Mouse (Mus musculus): Measurements from ENCODE around the gene Rack1. TPM values are rescaled to one million over a fixed set of nuclear protein-coding genes. Genes with fewer than 3 reads are reported as not detected.
A peak's percentile ranks its signal among the peaks of the same experiment; 100 is the strongest.

Gene Rack1
- polyA plus RNA-seq, 1 experiment, result 101 TPM

- no peak overlapping the region for H3K4me3 ChIP-seq (replicated peaks)
- H3K4me1 ChIP-seq (ENCODE audit: control insufficient read depth), result peaks cover 6% of the 10 kb centered on the region; the same call in 1 of the 2 replicates
- no peaks in the 10 kb centered on the region for H3K27me3 ChIP-seq (ENCODE audit: control insufficient read depth)
- H3K9me3 ChIP-seq (ENCODE audit: control insufficient read depth, low read length), result no peaks in the 10 kb centered on the region
- H3K36me3 ChIP-seq (ENCODE audit: control insufficient read depth), result no peaks in the 10 kb centered on the region
- no peak for TF ChIP-seq TAL1 (IDR thresholded peaks at IDR 0.05; ENCODE audit: low read length)
- TF ChIP-seq GATA1 (IDR thresholded peaks at IDR 0.05; ENCODE audit: low read length), result no peak
Observed at GRCm38 (mm10) chr11:48776664-48777063, 23.5 kb upstream of the Rack1 start.

GRCm38 (mm10) chr11:48777303-48777702 is 22.8 kb upstream of the Rack1 start:
- Histone ChIP-seq H3K4me1 (ENCODE audit: control insufficient read depth) (peaks cover 6% of the 10 kb centered on the region; the same call in 1 of the 2 replicates), H3K4me3 (replicated peaks) (no peak overlapping the region), H3K36me3 (ENCODE audit: control insufficient read depth) (no peaks in the 10 kb centered on the region), H3K27me3 (ENCODE audit: control insufficient read depth) (no peaks in the 10 kb centered on the region), H3K9me3 (ENCODE audit: control insufficient read depth, low read length) (no peaks in the 10 kb centered on the region)
- TF ChIP-seq GATA1 (IDR thresholded peaks at IDR 0.05; ENCODE audit: low read length), result no peak
- TF ChIP-seq TAL1 (IDR thresholded peaks at IDR 0.05; ENCODE audit: low read length), result no peak

DNA sequence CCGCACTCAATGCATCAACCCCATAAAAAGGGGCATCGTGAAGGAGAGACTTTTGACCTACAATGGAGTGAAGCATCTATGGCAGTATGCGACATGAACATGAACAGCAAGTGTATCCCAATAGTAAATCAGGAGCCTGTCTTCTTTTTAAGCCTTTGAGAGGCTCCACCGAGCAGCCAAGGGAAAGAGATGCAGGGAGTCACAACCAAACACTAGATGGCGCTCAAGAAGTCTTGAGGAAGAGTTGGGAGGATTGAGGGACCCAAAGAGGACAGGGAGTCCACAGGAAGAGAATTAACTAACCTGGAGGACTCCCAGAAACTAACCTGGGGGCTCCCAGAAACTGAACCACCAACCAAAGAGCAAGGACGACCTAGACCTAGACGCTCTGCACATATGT is 20.7 kb upstream of the Rack1 start:
- TF ChIP-seq GATA1 (IDR thresholded peaks at IDR 0.05; ENCODE audit: low read length) (no peak), TAL1 (IDR thresholded peaks at IDR 0.05; ENCODE audit: low read length) (no peak)
- Histone ChIP-seq H3K4me3 (replicated peaks) (no peak overlapping the region), H3K27me3 (ENCODE audit: control insufficient read depth) (no peaks in the 10 kb centered on the region), H3K9me3 (ENCODE audit: control insufficient read depth, low read length) (no peaks in the 10 kb centered on the region), H3K36me3 (ENCODE audit: control insufficient read depth) (no peaks in the 10 kb centered on the region), H3K4me1 (ENCODE audit: control insufficient read depth) (peaks cover 4% of the 10 kb centered on the region; the same call in 1 of the 2 replicates)

GRCm38 (mm10) chr11:48782243-48782642 is 17.9 kb upstream of the Rack1 start:
- peaks cover 6% of the 10 kb centered on the region for H3K4me1 ChIP-seq (ENCODE audit: control insufficient read depth)
- no peak overlapping the region for H3K4me3 ChIP-seq (replicated peaks)
- H3K27me3 ChIP-seq (ENCODE audit: control insufficient read depth), result no peaks in the 10 kb centered on the region
- TF ChIP-seq GATA1 (IDR thresholded peaks at IDR 0.05; ENCODE audit: low read length) (no peak), TAL1 (IDR thresholded peaks at IDR 0.05; ENCODE audit: low read length) (no peak)
- H3K9me3 ChIP-seq (ENCODE audit: control insufficient read depth, low read length), result peaks cover 4% of the 10 kb centered on the region; the same call in 1 of the 2 replicates
- no peaks in the 10 kb centered on the region for H3K36me3 ChIP-seq (ENCODE audit: control insufficient read depth)

- Histone ChIP-seq H3K9me3 (ENCODE audit: control insufficient read depth, low read length) (peaks cover 4% of the 10 kb centered on the region; the same call in 1 of the 2 replicates), H3K36me3 (ENCODE audit: control insufficient read depth) (no peaks in the 10 kb centered on the region), H3K4me1 (ENCODE audit: control insufficient read depth) (peaks cover 36% of the 10 kb centered on the region), H3K27me3 (ENCODE audit: control insufficient read depth) (no peaks in the 10 kb centered on the region), H3K4me3 (replicated peaks) (peak overlapping the region; percentile 55)
- no peak for TF ChIP-seq GATA1 (IDR thresholded peaks at IDR 0.05; ENCODE audit: low read length)
- no peak for TF ChIP-seq TAL1 (IDR thresholded peaks at IDR 0.05; ENCODE audit: low read length)
Observed at GRCm38 (mm10) chr11:48787455-48788211, 12.5 kb upstream of the Rack1 start.

DNA sequence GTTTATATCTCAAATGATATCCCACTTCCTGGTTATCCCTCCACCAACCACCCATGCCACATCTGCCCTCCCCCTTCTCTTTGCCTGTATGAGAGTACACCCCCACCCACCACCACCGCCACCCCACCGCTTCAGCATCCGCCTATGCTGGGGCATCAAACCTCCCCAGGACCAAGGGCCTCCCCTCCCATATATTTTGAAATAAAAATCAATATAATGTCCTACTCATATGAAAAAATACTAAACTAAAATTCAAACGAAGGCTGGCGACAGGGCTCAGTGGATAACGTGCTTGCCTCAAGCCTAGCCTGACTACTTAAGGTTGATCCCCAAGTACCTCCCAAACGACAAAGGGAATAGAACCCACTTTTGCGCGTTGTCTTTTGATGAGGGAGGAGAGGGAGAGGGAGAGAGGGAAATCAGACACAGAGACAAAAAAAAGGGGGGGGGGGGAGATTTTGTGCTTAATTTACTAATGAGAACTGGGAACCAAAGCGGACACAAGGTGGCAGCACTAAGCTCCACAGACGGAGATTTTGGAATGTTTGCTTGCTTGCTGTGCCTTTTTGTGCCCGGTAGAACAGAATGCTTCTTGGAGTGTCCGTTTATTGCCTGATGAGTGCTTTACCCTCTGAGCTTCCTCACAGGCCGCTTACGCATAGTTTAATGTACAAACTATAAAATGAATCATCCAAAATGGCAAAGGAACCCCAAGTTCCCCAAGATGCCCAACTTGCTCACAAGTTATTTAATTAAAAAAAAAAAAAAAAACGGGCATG is 11.6 kb upstream of the Rack1 start:
- peaks cover 4% of the 10 kb centered on the region; the same call in 1 of the 2 replicates for H3K9me3 ChIP-seq (ENCODE audit: control insufficient read depth, low read length)
- H3K36me3 ChIP-seq (ENCODE audit: control insufficient read depth), result no peaks in the 10 kb centered on the region; the same call in 1 of the 2 replicates
- TF ChIP-seq GATA1 (IDR thresholded peaks at IDR 0.05; ENCODE audit: low read length) (no peak), TAL1 (IDR thresholded peaks at IDR 0.05; ENCODE audit: low read length) (no peak)
- no peaks in the 10 kb centered on the region for H3K27me3 ChIP-seq (ENCODE audit: control insufficient read depth)
- peak overlapping the region; percentile 55 for H3K4me3 ChIP-seq (replicated peaks)
- peaks cover 36% of the 10 kb centered on the region for H3K4me1 ChIP-seq (ENCODE audit: control insufficient read depth)

- TF ChIP-seq GATA1 (IDR thresholded peaks at IDR 0.05; ENCODE audit: low read length), result no peak
- no peak for TF ChIP-seq TAL1 (IDR thresholded peaks at IDR 0.05; ENCODE audit: low read length)
- Histone ChIP-seq H3K9me3 (ENCODE audit: control insufficient read depth, low read length) (peaks cover 4% of the 10 kb centered on the region; the same call in 1 of the 2 replicates), H3K4me3 (replicated peaks) (no peak overlapping the region), H3K27me3 (ENCODE audit: control insufficient read depth) (no peaks in the 10 kb centered on the region), H3K4me1 (ENCODE audit: control insufficient read depth) (peaks cover 36% of the 10 kb centered on the region), H3K36me3 (ENCODE audit: control insufficient read depth) (no peaks in the 10 kb centered on the region; the same call in 1 of the 2 replicates)
Observed at GRCm38 (mm10) chr11:48789215-48789614, 10.9 kb upstream of the Rack1 start.

DNA sequence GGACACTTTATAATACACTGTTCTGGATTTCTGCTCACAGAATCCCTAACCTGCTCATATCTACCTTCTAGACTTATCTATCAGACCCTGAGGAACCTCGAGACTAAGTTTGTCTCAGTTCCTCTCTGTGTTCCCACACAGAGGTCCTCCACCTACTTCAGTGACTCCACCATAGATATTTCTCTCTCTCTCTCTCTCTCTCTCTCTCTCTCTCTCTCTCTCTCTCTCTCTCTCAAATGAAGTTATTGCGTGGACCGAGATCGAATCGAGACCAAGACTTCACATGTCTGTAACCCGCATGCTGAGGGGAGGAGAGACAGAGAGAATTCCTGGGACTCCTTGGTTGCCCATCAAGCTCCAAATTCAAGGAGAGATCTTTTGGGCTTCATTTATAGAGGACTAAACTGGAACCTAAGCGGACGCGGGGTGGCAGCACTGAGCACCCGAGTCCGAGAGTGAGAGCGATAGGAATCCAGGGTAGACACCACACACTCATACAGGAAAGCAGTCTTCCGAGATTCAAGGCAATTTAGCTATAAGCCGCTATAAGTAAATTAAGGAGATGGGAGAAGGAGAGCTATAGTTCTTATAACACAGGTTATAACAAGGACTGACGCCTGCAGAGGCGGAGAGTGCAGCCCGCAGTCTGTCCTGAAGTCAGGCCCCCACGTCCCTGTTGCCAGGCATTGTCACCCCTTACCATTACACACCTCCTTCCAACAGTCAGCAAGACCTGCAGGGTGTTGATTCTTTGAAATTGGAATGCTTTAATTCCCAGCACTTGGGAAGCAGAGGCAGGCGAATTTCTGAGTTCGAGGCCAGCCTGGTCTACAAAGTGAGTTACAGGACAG is 9.9 kb upstream of the Rack1 start:
- TF ChIP-seq GATA1 (IDR thresholded peaks at IDR 0.05; ENCODE audit: low read length) (no peak), TAL1 (IDR thresholded peaks at IDR 0.05; ENCODE audit: low read length) (no peak)
- Histone ChIP-seq H3K9me3 (ENCODE audit: control insufficient read depth, low read length) (peaks cover 4% of the 10 kb centered on the region; the same call in 1 of the 2 replicates), H3K36me3 (ENCODE audit: control insufficient read depth) (no peaks in the 10 kb centered on the region; the same call in 1 of the 2 replicates), H3K27me3 (ENCODE audit: control insufficient read depth) (no peaks in the 10 kb centered on the region), H3K4me1 (ENCODE audit: control insufficient read depth) (peaks cover 34% of the 10 kb centered on the region), H3K4me3 (replicated peaks) (peak overlapping the region; percentile 3)

Measured in erythroblast, embryonic 14.5 days (primary cell).